Mouse (Mus musculus): ENCODE data around the gene Cdk5rap1. TPM values are rescaled to one million over a fixed set of nuclear protein-coding genes. Genes with fewer than 3 reads are reported as not detected.
A peak's percentile ranks its signal among the peaks of the same experiment; 100 is the strongest.
"Not testable (repeated sequence)": the region's sequence is repeated elsewhere in the genome, so short reads cannot be mapped to it uniquely, and the experiment has no call there.

Gene Cdk5rap1
- polyA plus RNA-seq, 1 experiment from 2014 or later, result 24.1 TPM

DNA sequence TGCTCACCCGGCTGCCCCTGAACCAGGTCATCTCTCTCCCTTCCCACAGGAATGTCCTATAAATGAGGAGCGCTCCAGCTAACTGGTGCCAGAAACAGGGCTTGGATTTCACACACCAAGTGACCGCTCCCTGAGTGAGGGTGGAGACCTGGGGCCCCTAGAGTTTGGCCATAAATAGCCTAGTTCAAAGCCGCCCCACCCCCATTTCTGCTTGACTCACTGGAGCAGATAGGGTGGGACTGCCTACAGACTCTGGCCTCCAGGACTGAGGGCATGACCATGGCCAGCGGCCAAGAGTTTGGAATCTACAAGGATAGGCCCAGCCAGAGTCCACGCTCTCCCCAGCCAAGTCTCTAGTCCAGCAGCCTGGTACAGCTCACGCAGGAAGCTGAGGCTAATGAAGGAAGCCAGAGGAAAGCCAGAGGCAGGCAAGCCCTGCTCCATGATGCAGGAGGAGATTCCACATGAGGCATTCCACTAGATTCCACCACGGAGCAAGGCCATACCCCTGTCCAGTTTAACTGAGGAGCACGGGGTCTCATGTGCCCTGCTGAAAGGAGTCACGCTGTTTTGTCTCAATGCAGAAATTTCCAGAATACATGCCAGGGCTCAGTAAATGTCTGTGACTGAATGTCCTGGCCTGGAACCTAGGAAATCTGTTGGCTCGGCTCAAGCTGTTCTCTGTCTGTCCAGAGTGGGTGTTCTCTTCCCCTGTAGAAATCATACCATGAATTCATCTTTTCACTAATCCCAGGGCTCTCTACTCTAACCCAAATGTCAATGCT, 17.6 kb upstream of the Cdk5rap1 start:
- WGBS, result 91% methylated on average over 11 of the region's 11 CpGs
- Histone ChIP-seq H3K27me3 (replicated peaks; ENCODE audit: control insufficient read depth, insufficient read depth, low read length) (no peaks in the 10 kb centered on the region), H3K4me2 (ENCODE audit: low read length) (no peak overlapping the region), H3K9ac (ENCODE audit: low read length) (no peak overlapping the region), H3K27ac (ENCODE audit: low read depth, low read length) (no peak overlapping the region), H3K4me1 (ENCODE audit: control insufficient read depth, insufficient read depth, low read length) (no peaks in the 10 kb centered on the region), H3K9me3 (replicated peaks; ENCODE audit: control insufficient read depth, low read length) (no peaks in the 10 kb centered on the region), H3K36me3 (ENCODE audit: control insufficient read depth, insufficient read depth, low read length) (no peaks in the 10 kb centered on the region), H3K4me3 (ENCODE audit: low read depth, low read length) (no peak overlapping the region)
- DNase-seq (ENCODE audit: low spot score) (no peak), ATAC-seq (no peak)

DNA sequence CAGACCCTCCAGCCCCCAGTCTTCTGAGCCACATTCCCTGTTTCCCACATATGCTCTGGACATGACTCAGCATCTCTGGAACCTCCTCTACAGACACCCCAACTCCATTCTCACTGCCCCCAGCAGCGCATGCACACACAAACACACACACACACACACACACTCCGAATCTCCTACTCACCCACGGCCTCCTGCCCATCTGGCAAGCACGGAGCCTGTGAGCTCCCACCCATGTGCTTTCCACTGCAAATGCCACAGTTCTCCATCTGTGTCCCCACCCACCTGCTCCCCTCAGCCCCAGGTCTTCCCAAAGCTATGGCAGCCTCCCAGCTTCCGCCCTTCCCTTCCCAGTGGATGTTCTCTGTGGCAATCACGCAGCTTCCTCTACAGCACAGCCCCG, 6.3 kb upstream of the Cdk5rap1 start:
- Histone ChIP-seq H3K4me3 (ENCODE audit: low read depth, low read length) (no peak overlapping the region), H3K36me3 (ENCODE audit: control insufficient read depth, insufficient read depth, low read length) (no peaks in the 10 kb centered on the region), H3K4me1 (ENCODE audit: control insufficient read depth, insufficient read depth, low read length) (no peaks in the 10 kb centered on the region), H3K9me3 (replicated peaks; ENCODE audit: control insufficient read depth, low read length) (no peaks in the 10 kb centered on the region), H3K27me3 (replicated peaks; ENCODE audit: control insufficient read depth, insufficient read depth, low read length) (no peaks in the 10 kb centered on the region), H3K4me2 (ENCODE audit: low read length) (no peak overlapping the region), H3K27ac (ENCODE audit: low read depth, low read length) (no peak overlapping the region), H3K9ac (ENCODE audit: low read length) (no peak overlapping the region)
- ATAC-seq (no peak), DNase-seq (ENCODE audit: low spot score) (no peak)
- 83% methylated on average over 7 of the region's 7 CpGs for WGBS

DNA sequence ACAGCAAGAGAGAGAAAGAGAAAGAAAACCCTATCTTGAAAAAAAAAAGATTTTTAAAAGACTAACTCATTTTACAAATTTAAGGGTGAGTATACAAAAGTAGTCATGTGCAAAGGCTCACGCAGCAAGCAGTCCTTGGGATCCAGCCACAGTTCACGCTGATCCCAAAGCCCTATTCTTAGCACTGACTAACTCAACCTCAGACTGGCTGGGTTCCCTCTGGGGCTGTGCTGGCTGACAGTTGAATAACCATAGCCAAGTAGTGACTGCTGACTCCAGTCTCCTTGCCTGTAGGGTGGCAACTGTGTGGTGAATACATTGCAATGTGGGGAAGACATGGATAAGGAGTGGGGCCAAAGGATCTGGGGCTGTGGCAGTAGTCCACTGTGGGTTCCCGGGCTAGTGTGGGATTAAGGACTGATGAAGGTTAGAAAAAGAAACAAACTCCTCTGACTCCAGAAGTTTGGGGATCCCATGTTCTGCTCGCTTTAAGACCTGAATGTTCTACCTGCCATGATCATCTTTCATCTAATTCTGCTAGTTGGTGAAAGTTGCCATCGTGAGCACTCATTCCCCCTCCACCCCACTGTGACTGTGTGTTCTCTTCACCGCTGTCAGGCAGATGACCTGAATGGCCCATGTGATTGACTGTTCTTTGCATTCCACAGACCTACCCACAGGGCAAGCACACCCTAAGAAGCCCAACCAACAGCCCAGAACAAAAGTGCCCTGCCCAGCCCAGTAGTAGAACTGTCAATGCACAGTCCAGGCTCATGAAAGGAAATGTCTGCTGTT, 2.2 kb upstream of the Cdk5rap1 start:
- Histone ChIP-seq H3K4me1 (ENCODE audit: control insufficient read depth, insufficient read depth, low read length) (no peaks in the 10 kb centered on the region), H3K36me3 (ENCODE audit: control insufficient read depth, insufficient read depth, low read length) (no peaks in the 10 kb centered on the region), H3K27ac (ENCODE audit: low read depth, low read length) (no peak overlapping the region), H3K4me3 (ENCODE audit: low read depth, low read length) (no peak overlapping the region), H3K9ac (ENCODE audit: low read length) (no peak overlapping the region), H3K9me3 (replicated peaks; ENCODE audit: control insufficient read depth, low read length) (no peaks in the 10 kb centered on the region), H3K27me3 (replicated peaks; ENCODE audit: control insufficient read depth, insufficient read depth, low read length) (no peaks in the 10 kb centered on the region), H3K4me2 (ENCODE audit: low read length) (no peak overlapping the region)
- DNase-seq (ENCODE audit: low spot score), result no peak
- 78% methylated on average over 6 of the region's 6 CpGs for WGBS
- ATAC-seq, result no peak

DNA sequence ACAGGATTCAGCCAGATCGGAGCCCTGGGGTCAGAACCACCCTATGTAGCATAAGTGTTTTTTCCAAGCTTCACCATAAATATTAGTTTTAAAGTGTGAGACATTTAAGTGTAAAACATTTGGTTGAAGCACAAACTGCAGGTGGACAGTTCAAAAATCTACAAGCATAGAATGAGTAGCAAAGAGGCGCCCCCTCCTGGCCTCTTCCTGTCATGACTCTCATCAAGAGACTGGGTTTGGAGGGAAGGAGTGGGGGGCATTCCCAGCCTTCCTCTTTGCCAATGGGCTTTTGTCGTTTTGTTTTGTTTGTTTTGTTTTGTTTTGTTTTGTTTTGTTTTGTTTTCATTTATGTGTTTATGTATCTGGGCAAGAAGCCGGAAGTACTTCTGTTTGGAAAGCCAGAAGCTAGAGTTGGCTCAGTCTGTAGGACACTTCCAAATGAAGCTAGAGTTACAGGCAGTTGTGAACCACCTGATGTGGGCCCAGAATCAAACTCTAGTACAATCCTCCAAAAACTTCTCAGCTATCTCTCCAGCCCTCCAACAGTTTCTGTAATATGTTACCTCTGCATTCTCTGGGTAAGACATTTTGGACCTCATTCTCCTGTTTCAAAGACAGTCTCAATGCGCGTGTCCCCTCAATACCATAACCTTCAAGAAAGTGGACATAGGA, 1.3 kb upstream of the Cdk5rap1 start:
- no peaks in the 10 kb centered on the region for H3K36me3 ChIP-seq (ENCODE audit: control insufficient read depth, insufficient read depth, low read length)
- ATAC-seq, result no peak
- DNase-seq (ENCODE audit: low spot score), result peak; percentile 69
- H3K27me3 ChIP-seq (replicated peaks; ENCODE audit: control insufficient read depth, insufficient read depth, low read length), result no peaks in the 10 kb centered on the region
- WGBS, result 59% methylated on average over 6 of the region's 6 CpGs
- H3K9ac ChIP-seq (ENCODE audit: low read length), result no peak overlapping the region
- H3K27ac ChIP-seq (ENCODE audit: low read depth, low read length), result no peak overlapping the region
- H3K4me3 ChIP-seq (ENCODE audit: low read depth, low read length), result no peak overlapping the region
- no peak overlapping the region for H3K4me2 ChIP-seq (ENCODE audit: low read length)
- H3K4me1 ChIP-seq (ENCODE audit: control insufficient read depth, insufficient read depth, low read length), result no peaks in the 10 kb centered on the region
- H3K9me3 ChIP-seq (replicated peaks; ENCODE audit: control insufficient read depth, low read length), result no peaks in the 10 kb centered on the region

DNA sequence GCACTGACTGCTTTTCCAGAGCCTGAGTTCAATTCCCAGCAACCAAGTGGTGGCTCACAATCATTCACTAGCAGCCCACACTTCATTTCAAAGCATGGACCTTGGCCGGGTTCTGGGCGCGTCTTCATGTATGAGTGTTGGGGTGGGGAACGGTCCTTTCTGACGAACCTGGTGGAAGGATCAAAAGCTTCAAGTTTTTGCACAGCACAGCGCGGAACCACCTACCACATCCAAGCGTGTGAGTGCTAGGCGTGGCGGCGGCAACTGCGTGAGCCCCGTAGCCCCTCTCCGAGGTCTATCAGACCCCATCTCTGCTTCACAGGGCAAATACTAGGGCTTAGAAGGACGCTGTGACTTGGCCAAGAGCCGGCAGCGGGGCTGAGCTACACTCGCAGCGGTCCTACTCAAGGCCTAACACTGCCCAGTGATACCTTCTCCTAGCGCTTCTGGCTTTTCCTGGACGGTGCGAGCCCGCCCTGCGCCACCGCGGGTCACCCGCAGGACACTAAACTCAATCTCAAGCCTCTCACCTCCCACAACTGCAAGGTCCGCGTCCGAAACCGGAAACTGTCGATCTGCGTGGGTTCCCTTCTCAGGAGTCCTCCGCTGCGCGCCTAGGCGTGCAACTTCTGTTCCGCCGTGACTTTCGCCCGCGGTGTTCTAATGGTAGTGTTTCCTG, 520 bp downstream of the Cdk5rap1 start:
- H3K36me3 ChIP-seq (ENCODE audit: control insufficient read depth, insufficient read depth, low read length), result 0 out of 2 replicates have a peak, but pooled peaks cover 4% of the 10 kb centered on the region
- WGBS, result under 1% methylated on average over 42 of the region's 42 CpGs

DNA sequence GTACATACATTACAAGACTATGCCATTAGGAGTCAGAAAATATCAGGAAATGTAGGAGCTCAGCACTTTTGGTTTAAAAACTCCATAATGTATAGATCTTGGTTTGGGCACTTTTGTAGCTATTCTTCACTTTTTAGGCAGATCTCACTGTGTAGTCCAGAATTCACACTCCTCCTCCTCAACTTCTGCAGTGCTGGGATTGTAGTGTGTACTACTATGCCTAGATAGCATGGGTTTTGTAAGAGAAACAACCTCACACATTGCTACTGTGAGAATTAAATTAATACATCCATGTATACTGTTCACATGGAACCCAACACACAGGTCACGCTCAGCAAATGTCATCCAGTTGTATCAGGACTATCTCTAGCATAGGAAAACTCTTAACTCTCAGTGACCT, 5.3 kb downstream of the Cdk5rap1 start:
- Histone ChIP-seq H3K27ac (ENCODE audit: low read depth, low read length) (no peak overlapping the region), H3K9ac (ENCODE audit: low read length) (no peak overlapping the region), H3K4me2 (ENCODE audit: low read length) (no peak overlapping the region), H3K4me1 (ENCODE audit: control insufficient read depth, insufficient read depth, low read length) (no peaks in the 10 kb centered on the region), H3K27me3 (replicated peaks; ENCODE audit: control insufficient read depth, insufficient read depth, low read length) (no peaks in the 10 kb centered on the region), H3K36me3 (ENCODE audit: control insufficient read depth, insufficient read depth, low read length) (peaks cover 32% of the 10 kb centered on the region), H3K4me3 (ENCODE audit: low read depth, low read length) (no peak overlapping the region), H3K9me3 (replicated peaks; ENCODE audit: control insufficient read depth, low read length) (no peaks in the 10 kb centered on the region)
- DNase-seq (ENCODE audit: low spot score) (no peak), ATAC-seq (no peak)
- WGBS, result 97% methylated on average over 1 of the region's 1 CpGs

More for the DNA sequence above, 520 bp downstream of the Cdk5rap1 start:
- Histone ChIP-seq H3K4me1 (ENCODE audit: control insufficient read depth, insufficient read depth, low read length) (no peaks in the 10 kb centered on the region), H3K27ac (ENCODE audit: low read depth, low read length) (peak overlapping the region; percentile 62), H3K4me3 (ENCODE audit: low read depth, low read length) (peak overlapping the region; percentile 73), H3K4me2 (ENCODE audit: low read length) (peak overlapping the region; percentile 81), H3K9ac (ENCODE audit: low read length) (peak overlapping the region; percentile 92), H3K9me3 (replicated peaks; ENCODE audit: control insufficient read depth, low read length) (no peaks in the 10 kb centered on the region), H3K27me3 (replicated peaks; ENCODE audit: control insufficient read depth, insufficient read depth, low read length) (no peaks in the 10 kb centered on the region)
- ATAC-seq (peak; percentile 88), DNase-seq (ENCODE audit: low spot score) (peak; percentile 86)

DNA sequence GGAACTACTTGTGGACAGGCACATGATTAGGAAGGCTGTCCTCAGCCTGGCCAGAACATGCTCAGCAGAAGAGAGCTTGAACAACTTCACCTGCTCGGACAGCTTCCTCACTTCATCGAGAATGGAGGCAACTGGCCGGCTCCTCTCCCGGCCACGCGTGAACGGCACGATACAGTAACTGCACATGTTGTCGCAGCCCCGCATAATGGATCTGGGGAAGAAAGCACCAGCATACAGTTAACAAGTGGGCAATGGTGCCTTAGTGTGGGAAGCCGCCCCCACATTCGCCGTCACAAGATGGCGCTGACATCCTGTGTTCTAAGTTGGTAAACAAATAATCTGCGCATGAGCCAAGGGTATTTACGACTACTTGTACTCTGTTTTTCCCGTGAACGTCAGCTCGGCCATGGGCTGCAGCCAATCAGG, 18.8 kb downstream of the Cdk5rap1 start:
- Histone ChIP-seq H3K4me2 (ENCODE audit: low read length) (peak overlapping the region; percentile 36), H3K36me3 (ENCODE audit: control insufficient read depth, insufficient read depth, low read length) (peaks cover 11% of the 10 kb centered on the region), H3K9ac (ENCODE audit: low read length) (peak overlapping the region; percentile 32; the same call in 1 of the 2 replicates), H3K4me3 (ENCODE audit: low read depth, low read length) (peak overlapping the region; percentile 18)
- ATAC-seq, result peak; percentile 72
- not testable (repeated sequence) for H3K4me1 ChIP-seq (ENCODE audit: control insufficient read depth, insufficient read depth, low read length); H3K9me3 ChIP-seq (replicated peaks; ENCODE audit: control insufficient read depth, low read length); H3K27me3 ChIP-seq (replicated peaks; ENCODE audit: control insufficient read depth, insufficient read depth, low read length); H3K27ac ChIP-seq (ENCODE audit: low read depth, low read length)
- peak; percentile 10 for DNase-seq (ENCODE audit: low spot score)
- WGBS, result 83% methylated on average over 14 of the region's 19 CpGs

DNA sequence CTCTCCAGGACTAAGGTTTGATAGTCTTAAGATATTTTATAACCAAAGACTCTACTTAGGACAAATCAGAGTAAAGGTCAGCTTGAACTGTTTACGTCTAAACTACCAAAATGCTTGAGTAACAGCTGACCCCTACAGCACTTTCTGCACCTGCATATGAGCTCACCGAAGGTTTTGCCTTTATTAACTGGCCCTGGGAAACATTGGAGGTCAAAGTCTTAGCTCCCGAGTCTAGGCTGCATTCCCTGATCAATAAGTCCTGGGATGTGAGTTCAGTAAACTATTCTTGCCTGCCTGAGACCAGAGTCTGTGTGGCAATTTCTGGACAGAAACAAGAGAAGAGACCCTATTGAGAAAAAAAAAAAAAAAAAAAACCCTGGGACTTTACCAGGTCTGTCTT, 24.7 kb downstream of the Cdk5rap1 start:
- Histone ChIP-seq H3K4me2 (ENCODE audit: low read length) (no peak overlapping the region), H3K4me3 (ENCODE audit: low read depth, low read length) (no peak overlapping the region), H3K27ac (ENCODE audit: low read depth, low read length) (no peak overlapping the region), H3K9me3 (replicated peaks; ENCODE audit: control insufficient read depth, low read length) (no peaks in the 10 kb centered on the region), H3K9ac (ENCODE audit: low read length) (no peak overlapping the region), H3K36me3 (ENCODE audit: control insufficient read depth, insufficient read depth, low read length) (peaks cover 19% of the 10 kb centered on the region), H3K4me1 (ENCODE audit: control insufficient read depth, insufficient read depth, low read length) (no peaks in the 10 kb centered on the region), H3K27me3 (replicated peaks; ENCODE audit: control insufficient read depth, insufficient read depth, low read length) (no peaks in the 10 kb centered on the region)
- no peak for ATAC-seq
- 95% methylated on average over 3 of the region's 3 CpGs for WGBS
- no peak for DNase-seq (ENCODE audit: low spot score)
